Mouse (Mus musculus) thymus, adult 2 months (tissue): ENCODE results near the gene Mrpl38.
A peak's percentile ranks its signal among the peaks of the same experiment; 100 is the strongest.

Source experiments
- CTCF ChIP-seq: fragments of 200-500 bp; IDR thresholded peaks from 2 replicates; pipeline ENCODE4 v1.5.1; 2012; ENCODE audit warnings: mild to moderate bottlenecking, control low read depth, low read length, moderate library complexity, borderline replicate concordance; ENCODE audit not compliant: control insufficient read depth, poor library complexity, insufficient read depth; ENCODE audit errors: extremely low read depth
- POLR2A ChIP-seq: fragments of 200-500 bp; IDR thresholded peaks from 2 replicates; pipeline ENCODE4 v1.6.1; 2012; ENCODE audit warnings: mild to moderate bottlenecking, low read length, control low read depth, moderate library complexity; ENCODE audit not compliant: control insufficient read depth, poor library complexity, insufficient read depth; ENCODE audit errors: extremely low read depth

DNA sequence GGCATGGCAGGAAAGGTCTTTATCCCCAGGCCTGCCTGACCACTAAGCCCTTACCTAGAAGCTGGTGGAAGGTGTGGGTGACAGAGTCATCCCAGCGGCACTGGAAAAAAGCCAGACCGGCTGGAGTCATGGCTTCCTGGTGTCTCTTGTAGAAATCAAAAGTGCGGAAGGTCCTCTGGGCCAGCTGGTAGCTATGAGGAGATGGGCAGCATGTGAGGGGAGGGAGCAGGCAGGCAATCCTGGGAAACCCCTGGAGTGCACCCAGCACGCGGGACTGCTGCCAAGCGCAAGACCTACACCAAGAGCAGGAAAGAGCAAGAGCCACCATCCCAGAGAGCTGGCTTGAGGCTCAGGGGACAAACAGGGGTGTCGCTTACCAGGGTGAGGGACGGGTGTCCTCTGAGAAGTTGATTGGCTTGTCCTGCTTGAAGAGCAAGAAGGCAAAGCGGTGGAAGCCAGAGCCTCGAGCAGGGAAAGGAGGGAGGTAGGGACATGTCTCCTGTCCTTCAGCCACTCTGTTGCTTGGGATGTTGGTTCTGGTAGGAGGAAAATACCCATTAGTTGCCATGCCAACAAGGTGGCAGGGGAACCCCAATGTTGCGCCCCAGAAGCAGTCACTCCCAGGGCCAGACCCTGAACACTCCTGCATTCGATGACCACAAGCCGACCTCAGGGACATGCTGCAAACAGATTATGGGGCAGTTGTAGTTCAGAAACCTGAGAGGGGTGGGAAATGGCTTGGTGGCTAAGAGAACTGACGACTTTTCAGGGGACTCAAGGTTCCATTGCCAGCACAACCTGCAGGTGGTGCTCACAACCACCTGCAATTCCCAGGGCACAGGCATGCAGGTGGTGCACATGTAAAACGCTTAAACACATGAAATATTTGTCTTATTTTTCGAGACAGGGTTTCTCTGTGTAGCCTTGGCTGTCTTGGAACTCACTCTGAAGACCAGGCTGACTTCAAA lies 6.0 kb downstream of the Mrpl38 start:
- TF ChIP-seq CTCF: peak; percentile 17; the same call in 1 of the 2 replicates
- TF ChIP-seq POLR2A: no peak
